Mouse (Mus musculus): ENCODE data around the gene Ubr2. TPM values are rescaled to one million over a fixed set of nuclear protein-coding genes. Genes with fewer than 3 reads are reported as not detected.

Gene Ubr2
- polyA plus RNA-seq (2017; shearing (Covaris generic)) = 79.3 TPM

DNA sequence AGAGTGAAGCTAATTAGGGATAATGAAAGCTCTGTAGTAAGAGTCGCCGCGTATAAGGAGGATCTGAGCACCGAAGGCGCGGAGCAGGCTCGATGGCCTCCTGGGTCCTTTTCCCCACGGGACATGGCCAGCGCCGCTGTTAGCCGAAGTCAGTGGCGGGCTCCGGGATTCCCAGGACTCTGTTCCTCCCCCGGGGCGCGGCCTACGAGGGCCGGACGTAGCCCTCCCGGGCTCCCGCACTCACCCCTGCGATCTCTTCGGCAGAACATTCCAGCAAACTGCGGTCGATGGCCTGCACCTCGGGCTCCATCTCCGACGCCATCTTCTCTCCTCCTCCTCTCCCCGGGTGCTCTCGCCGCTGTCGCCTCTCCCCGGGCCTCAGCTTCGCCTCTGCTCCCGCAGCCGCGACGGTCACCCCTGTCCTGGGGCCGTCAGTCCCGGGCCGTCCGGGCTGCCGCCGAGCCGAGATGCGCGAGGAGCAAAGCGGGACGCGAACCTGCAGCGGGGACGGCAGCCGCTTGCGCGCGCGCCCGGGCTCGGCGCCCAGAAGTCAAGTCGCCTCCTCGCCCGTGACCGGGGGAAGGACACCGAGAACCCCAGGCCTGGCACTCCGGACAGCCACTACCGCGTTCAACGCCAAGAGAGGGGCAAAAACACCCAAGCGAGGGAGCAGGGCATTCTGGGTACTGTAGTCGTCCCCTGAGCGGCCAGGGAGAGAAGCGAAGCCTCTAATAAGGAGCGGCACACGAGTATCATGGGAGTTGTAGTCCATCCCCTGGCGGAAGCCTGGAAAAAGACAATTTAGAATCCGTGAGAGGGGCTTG is at the start of gene Ubr2:
Ubr2 (minus strand) TSS at position 659 of the 824 bp plus-strand sequence.

DNA sequence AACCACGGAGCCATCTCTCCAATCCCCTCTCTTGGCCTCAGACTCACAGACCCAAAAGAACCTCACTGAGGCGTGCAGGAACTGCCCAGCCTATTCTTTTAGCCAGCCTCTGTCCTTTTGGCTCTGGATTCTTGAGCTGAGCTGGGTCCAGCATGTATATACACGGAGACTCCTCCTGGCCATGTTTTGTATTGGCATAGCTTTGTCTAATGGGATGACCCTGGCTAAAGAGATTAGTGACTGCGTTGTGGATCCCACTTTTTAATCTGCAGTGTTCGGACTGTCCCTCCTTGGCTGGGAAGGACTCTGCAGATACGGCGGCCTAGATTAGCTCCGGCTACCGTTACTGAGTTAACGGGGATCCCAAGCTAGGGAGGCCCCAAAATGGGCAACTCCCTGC is 100.2 kb downstream of the Ubr2 start, which contains the start of gene Prph2:
Prph2 (plus strand) TSS at position 274 of the 400 bp plus-strand sequence.

DNA sequence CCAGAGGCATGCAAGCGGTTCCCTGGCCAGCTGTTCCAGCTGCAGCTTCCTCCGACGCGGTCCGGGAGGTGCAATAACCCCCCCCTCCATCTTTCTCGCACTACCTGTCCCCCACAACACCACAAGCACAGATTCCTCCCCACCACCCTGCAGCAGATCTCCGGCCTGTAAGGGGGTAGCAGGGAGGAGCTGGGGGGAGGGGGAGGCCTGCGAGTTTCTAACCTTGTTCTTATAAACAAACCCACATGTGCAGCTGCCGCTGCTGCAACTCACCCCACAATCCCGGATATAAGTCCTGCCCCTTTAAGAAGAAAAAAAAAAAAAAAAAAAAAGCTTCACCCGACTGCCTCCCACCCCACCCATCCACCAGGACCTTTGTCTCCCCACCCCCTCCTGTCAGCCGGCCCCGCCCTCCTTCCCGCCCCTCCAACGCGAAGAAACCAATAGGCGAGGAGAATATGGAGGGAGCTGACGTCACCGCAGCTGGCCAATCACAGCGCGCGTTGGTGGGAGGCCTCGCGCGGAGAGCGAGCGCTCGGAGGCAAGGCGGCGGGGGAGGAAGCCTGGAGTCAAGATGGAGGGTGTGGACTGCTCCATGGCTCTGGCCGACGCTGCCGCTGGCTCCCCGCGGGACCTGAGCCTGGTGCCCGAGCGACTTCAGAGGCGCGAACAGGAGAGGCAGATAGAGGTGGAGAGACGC is 120.1 kb downstream of the Ubr2 start, which contains the start of gene Tbcc:
Tbcc (plus strand) TSS at position 569 of the 700 bp plus-strand sequence.

Other genes starting within 250 kb of the Ubr2 start
- not detected for gene Ptcra, start 246.8 kb downstream of the Ubr2 start, polyA plus RNA-seq (2017; shearing (Covaris generic))
- 22.3 TPM for gene 2310039H08Rik, start 237.9 kb downstream of the Ubr2 start, polyA plus RNA-seq (2017; shearing (Covaris generic))
- gene Rpl7l1, start 227.9 kb downstream of the Ubr2 start, polyA plus RNA-seq (2017; shearing (Covaris generic)) = 71.3 TPM
- 17.5 TPM for gene Bicral, start 152.1 kb downstream of the Ubr2 start, polyA plus RNA-seq (2017; shearing (Covaris generic))
- 25.9 TPM for gene Tbcc, start 119.9 kb downstream of the Ubr2 start, polyA plus RNA-seq (2017; shearing (Covaris generic))
- gene Prph2, start 100.1 kb downstream of the Ubr2 start, polyA plus RNA-seq (2017; shearing (Covaris generic)) = 0.22 TPM

Measured in effector memory CD4-positive, alpha-beta T cell, adult 7 months (primary cell).